Mouse (Mus musculus): ENCODE results near the gene Gm9767. TPM values are rescaled to one million over a fixed set of nuclear protein-coding genes. Genes with fewer than 3 reads are reported as not detected.

Gm9767 gene
- total RNA-seq (2014; rRNA removed) (0.82 and 1.7 TPM in 2 replicates), polyA plus RNA-seq (2015; fragmentation: Nextera tagmentation; extraction: Ambion mirVana) (1.3 and 2.5 TPM in 2 replicates)

- Histone ChIP-seq H3K36me3 (ENCODE audit: insufficient read depth, low read length) (no peaks in the 10 kb centered on the region), H3K27ac (ENCODE audit: low read depth, low read length) (peak within 1 kb of the TSS; percentile 74), H3K4me1 (ENCODE audit: insufficient read depth, low read length) (peaks cover 8% of the 10 kb centered on the region; the same call in 1 of the 2 replicates), H3K4me3 (ENCODE audit: low read depth, low read length) (peak within 1 kb of the TSS; percentile 84), H3K4me2 (ENCODE audit: low read depth, low read length, poor library complexity, severe bottlenecking) (peak within 1 kb of the TSS; percentile 71), H3K27me3 (ENCODE audit: insufficient read depth, low read length) (no peaks in the 10 kb centered on the region), H3K9me3 (ENCODE audit: low read length) (no peaks in the 10 kb centered on the region), H3K9ac (replicated peaks; ENCODE audit: low read length, poor library complexity, severe bottlenecking) (peak within 1 kb of the TSS; percentile 70)
- 1% methylated on average over 51 of the region's 52 CpGs for WGBS
- peak; percentile 22 for DNase-seq (ENCODE audit: low spot score)
- ATAC-seq (ENCODE audit: low FRiP score): peak; percentile 60; the same call in 1 of the 2 replicates
- no peak; the same call in 1 of the 2 replicates for TF ChIP-seq CTCF (IDR thresholded peaks at IDR 0.05)
Observed at GRCm38 (mm10) chr10:26077671-26078481, at the start of gene Gm9767. Gene Gm9767, plus strand, starts transcription at chr10:26078255.

GRCm38 (mm10) chr10:26034931-26035330 is 43.1 kb upstream of the Gm9767 start:
- H3K4me1 ChIP-seq (ENCODE audit: insufficient read depth, low read length): no peaks in the 10 kb centered on the region
- H3K4me3 ChIP-seq (ENCODE audit: low read depth, low read length): no peak overlapping the region
- WGBS: 84% methylated on average over 5 of the region's 5 CpGs
- DNase-seq (ENCODE audit: low spot score): peak; percentile 28
- H3K9me3 ChIP-seq (ENCODE audit: low read length): no peaks in the 10 kb centered on the region
- no peak overlapping the region for H3K4me2 ChIP-seq (ENCODE audit: low read depth, low read length, poor library complexity, severe bottlenecking)
- no peak for TF ChIP-seq CTCF (IDR thresholded peaks at IDR 0.05)
- 0 out of 2 replicates have a peak, but pooled peaks cover 4% of the 10 kb centered on the region for H3K36me3 ChIP-seq (ENCODE audit: insufficient read depth, low read length)
- no peaks in the 10 kb centered on the region for H3K27me3 ChIP-seq (ENCODE audit: insufficient read depth, low read length)
- no peak overlapping the region for H3K27ac ChIP-seq (ENCODE audit: low read depth, low read length)
- H3K9ac ChIP-seq (replicated peaks; ENCODE audit: low read length, poor library complexity, severe bottlenecking): no peak overlapping the region
- no peak; the same call in 1 of the 2 replicates for ATAC-seq (ENCODE audit: low FRiP score)

GRCm38 (mm10) chr10:26051177-26051576 is 26.9 kb upstream of the Gm9767 start:
- H3K9me3 ChIP-seq (ENCODE audit: low read length): no peaks in the 10 kb centered on the region
- H3K4me1 ChIP-seq (ENCODE audit: insufficient read depth, low read length): no peaks in the 10 kb centered on the region
- no peak overlapping the region for H3K9ac ChIP-seq (replicated peaks; ENCODE audit: low read length, poor library complexity, severe bottlenecking)
- H3K4me3 ChIP-seq (ENCODE audit: low read depth, low read length): no peak overlapping the region
- no peaks in the 10 kb centered on the region for H3K27me3 ChIP-seq (ENCODE audit: insufficient read depth, low read length)
- no peak for ATAC-seq (ENCODE audit: low FRiP score)
- DNase-seq (ENCODE audit: low spot score): no peak
- no peaks in the 10 kb centered on the region for H3K36me3 ChIP-seq (ENCODE audit: insufficient read depth, low read length)
- WGBS: 88% methylated on average over 2 of the region's 2 CpGs
- no peak overlapping the region for H3K4me2 ChIP-seq (ENCODE audit: low read depth, low read length, poor library complexity, severe bottlenecking)
- no peak for TF ChIP-seq CTCF (IDR thresholded peaks at IDR 0.05)
- H3K27ac ChIP-seq (ENCODE audit: low read depth, low read length): no peak overlapping the region

- 75% methylated on average over 3 of the region's 3 CpGs for WGBS
- no peak overlapping the region for H3K27ac ChIP-seq (ENCODE audit: low read depth, low read length)
- no peaks in the 10 kb centered on the region for H3K4me1 ChIP-seq (ENCODE audit: insufficient read depth, low read length)
- peak; percentile 6 for DNase-seq (ENCODE audit: low spot score)
- H3K4me2 ChIP-seq (ENCODE audit: low read depth, low read length, poor library complexity, severe bottlenecking): no peak overlapping the region
- no peak overlapping the region for H3K4me3 ChIP-seq (ENCODE audit: low read depth, low read length)
- no peaks in the 10 kb centered on the region for H3K27me3 ChIP-seq (ENCODE audit: insufficient read depth, low read length)
- peaks cover 6% of the 10 kb centered on the region; the same call in 1 of the 2 replicates for H3K36me3 ChIP-seq (ENCODE audit: insufficient read depth, low read length)
- no peak overlapping the region for H3K9ac ChIP-seq (replicated peaks; ENCODE audit: low read length, poor library complexity, severe bottlenecking)
- no peaks in the 10 kb centered on the region for H3K9me3 ChIP-seq (ENCODE audit: low read length)
- no peak for TF ChIP-seq CTCF (IDR thresholded peaks at IDR 0.05)
- ATAC-seq (ENCODE audit: low FRiP score): no peak
Observed at GRCm38 (mm10) chr10:26059662-26060307, 18.3 kb upstream of the Gm9767 start.

- DNase-seq (ENCODE audit: low spot score) (no peak), ATAC-seq (ENCODE audit: low FRiP score) (no peak)
- no peaks in the 10 kb centered on the region for H3K9me3 ChIP-seq (ENCODE audit: low read length)
- no peaks in the 10 kb centered on the region for H3K27me3 ChIP-seq (ENCODE audit: insufficient read depth, low read length)
- no peaks in the 10 kb centered on the region for H3K4me1 ChIP-seq (ENCODE audit: insufficient read depth, low read length)
- no peak overlapping the region for H3K4me3 ChIP-seq (ENCODE audit: low read depth, low read length)
- H3K9ac ChIP-seq (replicated peaks; ENCODE audit: low read length, poor library complexity, severe bottlenecking): no peak overlapping the region
- no peak overlapping the region for H3K27ac ChIP-seq (ENCODE audit: low read depth, low read length)
- H3K4me2 ChIP-seq (ENCODE audit: low read depth, low read length, poor library complexity, severe bottlenecking): no peak overlapping the region
- no peak for TF ChIP-seq CTCF (IDR thresholded peaks at IDR 0.05)
- WGBS: 96% methylated on average over 4 of the region's 4 CpGs
- peaks cover 6% of the 10 kb centered on the region; the same call in 1 of the 2 replicates for H3K36me3 ChIP-seq (ENCODE audit: insufficient read depth, low read length)
Observed at GRCm38 (mm10) chr10:26063071-26063470, 15.0 kb upstream of the Gm9767 start.

DNA sequence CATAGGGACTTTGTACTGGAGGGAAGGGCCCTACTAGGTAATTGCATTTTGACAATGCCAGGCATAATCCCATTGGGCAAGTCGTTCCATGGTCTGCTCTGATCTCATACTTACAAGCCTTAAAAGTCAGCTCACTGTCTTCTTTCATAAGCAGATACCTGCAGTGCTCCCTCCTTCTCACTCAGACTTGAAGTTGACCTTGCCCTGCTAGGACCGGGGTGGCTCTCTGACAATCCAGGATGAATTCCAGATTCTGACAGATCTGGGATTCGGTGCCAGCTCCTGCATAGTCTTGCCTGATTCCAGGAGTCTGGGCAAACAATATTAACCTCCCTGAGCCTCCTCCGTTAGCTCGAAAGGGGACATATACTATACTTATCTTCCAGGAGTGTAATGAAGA is 6.1 kb upstream of the Gm9767 start:
- no peaks in the 10 kb centered on the region for H3K27me3 ChIP-seq (ENCODE audit: insufficient read depth, low read length)
- H3K4me3 ChIP-seq (ENCODE audit: low read depth, low read length): no peak overlapping the region
- peaks cover 12% of the 10 kb centered on the region; the same call in 1 of the 2 replicates for H3K4me1 ChIP-seq (ENCODE audit: insufficient read depth, low read length)
- ATAC-seq (ENCODE audit: low FRiP score) (no peak), DNase-seq (ENCODE audit: low spot score) (no peak)
- WGBS: 73% methylated on average over 5 of the region's 5 CpGs
- H3K27ac ChIP-seq (ENCODE audit: low read depth, low read length): no peak overlapping the region
- H3K9ac ChIP-seq (replicated peaks; ENCODE audit: low read length, poor library complexity, severe bottlenecking): no peak overlapping the region
- TF ChIP-seq CTCF (IDR thresholded peaks at IDR 0.05): no peak
- no peaks in the 10 kb centered on the region for H3K9me3 ChIP-seq (ENCODE audit: low read length)
- H3K36me3 ChIP-seq (ENCODE audit: insufficient read depth, low read length): no peaks in the 10 kb centered on the region
- no peak overlapping the region for H3K4me2 ChIP-seq (ENCODE audit: low read depth, low read length, poor library complexity, severe bottlenecking)
